8 mouse cellular contexts compared by ENCODE assay signal in genomic region chr19:45220593-45221457, GRCm38 (mm10). TPM values are rescaled to one million over a fixed set of nuclear protein-coding genes. Genes with fewer than 3 reads are reported as not detected.
A peak's percentile ranks its signal among the peaks of the same experiment; 100 is the strongest.
DNase-seq lines count a peak whose midpoint lies in the region; ATAC-seq and TF ChIP-seq lines count a peak whose summit lies in the region.

No protein-coding gene starts in this region.

- H3K9ac ChIP-seq in limb, embryonic 12.5 days (replicated peaks): peak overlapping the region; percentile 40
- H3K9ac ChIP-seq in midbrain, embryonic 14.5 days (replicated peaks; ENCODE audit: low read length): 0 out of 2 replicates have a peak overlapping the region, but pooled peaks have one; percentile 24

- H3K27me3 ChIP-seq in C2C12 (ENCODE audit: control insufficient read depth, insufficient read depth, insufficient read length): peaks cover 21% of the 10 kb centered on the region
- peaks cover 78% of the 10 kb centered on the region for H3K27me3 ChIP-seq in embryonic facial prominence, embryonic 10.5 days (replicated peaks; ENCODE audit: low read depth, poor library complexity, severe bottlenecking)
- peaks cover 68% of the 10 kb centered on the region for H3K27me3 ChIP-seq in limb, embryonic 12.5 days
- H3K27me3 ChIP-seq in midbrain, embryonic 14.5 days (ENCODE audit: control insufficient read depth, insufficient read depth, low read length): peaks cover 61% of the 10 kb centered on the region

- ATAC-seq in limb, embryonic 12.5 days (ENCODE audit: insufficient number of reproducible peaks, insufficient read depth, low FRiP score, low TSS enrichment, low read depth): peak; percentile 52
- peak; percentile 64; the same call in 1 of the 2 replicates for ATAC-seq in midbrain, embryonic 14.5 days (ENCODE audit: low FRiP score, low TSS enrichment)

- no peaks in the 10 kb centered on the region for H3K79me3 ChIP-seq in C2C12 (ENCODE audit: low read depth)

- no peaks in the 10 kb centered on the region for H3K79me2 ChIP-seq in C2C12 (ENCODE audit: control insufficient read depth, insufficient read depth)

- peak overlapping the region; percentile 63 for H3K4me2 ChIP-seq in limb, embryonic 12.5 days
- H3K4me2 ChIP-seq in midbrain, embryonic 14.5 days (ENCODE audit: low read length): peak overlapping the region; percentile 53

- WGBS in embryonic facial prominence, embryonic 10.5 days: 2% methylated on average over 29 of the region's 29 CpGs
- WGBS in limb, embryonic 12.5 days: 2% methylated on average over 29 of the region's 29 CpGs
- WGBS in midbrain, embryonic 14.5 days: 1% methylated on average over 29 of the region's 29 CpGs

- peak overlapping the region; percentile 66 for H3ac ChIP-seq in C2C12 (ENCODE audit: control insufficient read depth, insufficient read length, low read depth)

- peak; percentile 86 for DNase-seq in adrenal gland, postnatal 14 days
- DNase-seq in embryonic facial prominence, embryonic 10.5 days (ENCODE audit: low spot score): peak; percentile 89
- DNase-seq in heart, adult 18-20 months: peak; percentile 75 to 87
- DNase-seq in kidney, adult 18-20 months: peak; percentile 80
- peak; percentile 94 for DNase-seq in midbrain, embryonic 14.5 days
- peak; percentile 33 to 65 for DNase-seq in spleen, postnatal 14 days (ENCODE audit: low spot score in 2 of 2)

- peaks cover 16% of the 10 kb centered on the region for H3K4me1 ChIP-seq in embryonic facial prominence, embryonic 10.5 days
- H3K4me1 ChIP-seq in limb, embryonic 12.5 days (replicated peaks): peaks cover 11% of the 10 kb centered on the region; the same call in 1 of the 2 replicates
- H3K4me1 ChIP-seq in midbrain, embryonic 14.5 days (ENCODE audit: control insufficient read depth, insufficient read depth, low read length): no peaks in the 10 kb centered on the region; the same call in 1 of the 2 replicates

- TF ChIP-seq CTCF in C2C12 (IDR thresholded peaks at IDR 0.05; ENCODE audit: control insufficient read depth, insufficient read depth, insufficient read length): peak; percentile 85

- no peak overlapping the region for H3K4me3 ChIP-seq in C2C12 (ENCODE audit: insufficient read depth, poor library complexity, severe bottlenecking)
- peak overlapping the region; percentile 48 for H3K4me3 ChIP-seq in embryonic facial prominence, embryonic 10.5 days
- peak overlapping the region; percentile 34 for H3K4me3 ChIP-seq in limb, embryonic 12.5 days (replicated peaks)
- H3K4me3 ChIP-seq in midbrain, embryonic 14.5 days (replicated peaks; ENCODE audit: low read depth, low read length): peak overlapping the region; percentile 11; the same call in 1 of the 2 replicates

- H3K27ac ChIP-seq in embryonic facial prominence, embryonic 10.5 days (replicated peaks): no peak overlapping the region; the same call in 1 of the 2 replicates
- no peak overlapping the region for H3K27ac ChIP-seq in limb, embryonic 12.5 days
- no peak overlapping the region for H3K27ac ChIP-seq in midbrain, embryonic 14.5 days (replicated peaks; ENCODE audit: low read depth, low read length)

- H3K36me3 ChIP-seq in C2C12 (ENCODE audit: control insufficient read depth, insufficient read depth): no peaks in the 10 kb centered on the region
- H3K36me3 ChIP-seq in embryonic facial prominence, embryonic 10.5 days (replicated peaks): no peaks in the 10 kb centered on the region
- H3K36me3 ChIP-seq in limb, embryonic 12.5 days: no peaks in the 10 kb centered on the region
- H3K36me3 ChIP-seq in midbrain, embryonic 14.5 days (ENCODE audit: control insufficient read depth, insufficient read depth, low read length): no peaks in the 10 kb centered on the region

- no peaks in the 10 kb centered on the region for H3K9me3 ChIP-seq in embryonic facial prominence, embryonic 10.5 days
- no peaks in the 10 kb centered on the region for H3K9me3 ChIP-seq in limb, embryonic 12.5 days
- no peaks in the 10 kb centered on the region for H3K9me3 ChIP-seq in midbrain, embryonic 14.5 days (ENCODE audit: control insufficient read depth, low read length)

TF ChIP-seq in C2C12, 6 proteins besides CTCF, POLR2A, EP300 and RAD21:
- TF ChIP-seq MYOD1 (IDR thresholded peaks at IDR 0.05; ENCODE audit: control insufficient read depth, insufficient read length, low read depth) (no peak), MYOG (IDR thresholded peaks at IDR 0.05; ENCODE audit: control insufficient read depth, extremely low read depth, insufficient read length) (no peak), USF1 (IDR thresholded peaks at IDR 0.05; ENCODE audit: low read depth) (no peak), FOSL1 (IDR thresholded peaks at IDR 0.05; ENCODE audit: insufficient read depth, low read length, poor library complexity, severe bottlenecking) (no peak), MAX (IDR thresholded peaks at IDR 0.05) (no peak), CEBPB (IDR thresholded peaks at IDR 0.05; ENCODE audit: low read depth) (no peak)
TF ChIP-seq in C2C12: peak in this region for 0.

RNA-seq across cellular contexts. Expression of gene Lbx1, which starts 14.8 kb away (rescaled TPM):
- polyA plus RNA-seq in C2C12 (2012; fragmentation: generic; extraction: Trizol): 0.02 TPM
- total RNA-seq in adrenal gland, postnatal 14 days (2021): not detected in 2 replicates
- polyA plus RNA-seq in embryonic facial prominence, embryonic 10.5 days (2016; fragmentation: Nextera tagmentation; extraction: Ambion mirVana): 0.22 and 0.40 TPM in 2 replicates
- total RNA-seq in heart, adult 18-20 months (2021): under 1 TPM in 1 of 2 experiments, not detected in 1; 0.18 TPM
- polyA plus RNA-seq in limb, embryonic 12.5 days (2016; fragmentation: Nextera tagmentation; extraction: Ambion mirVana): 2.8 and 3.1 TPM in 2 replicates
- 0.49 and 0.65 TPM in 2 replicates for polyA plus RNA-seq in midbrain, embryonic 14.5 days (2014; fragmentation: Nextera tagmentation; extraction: Ambion mirVana)
